Mouse (Mus musculus): ENCODE measurements at regions not wholly inside any gene's neighbourhood (a gene's known extent, or its start where the extent isn't known, plus 50 kb on each side); places are given as distances from the start of the nearest gene placed in this dataset.

- in situ Hi-C loops (cut with MboI, MseI) = no loop called here
Measured at GRCm38 (mm10) chr1:137571905-137572865, 603.3 kb downstream of the Ptprc start.

GRCm38 (mm10) chr1:137571190-137571904 lies 604.2 kb downstream of the Ptprc start:
- in situ Hi-C loops (cut with MboI, MseI) = no loop called here

- in situ Hi-C loops (cut with MboI, MseI) = no loop called here
Measured at GRCm38 (mm10) chr1:137567526-137567925, 607.3 kb upstream of the Nr5a2 start.

- in situ Hi-C loops (cut with MboI, MseI) = no loop called here
Measured at GRCm38 (mm10) chr1:137565573-137566048, 605.4 kb upstream of the Nr5a2 start.

- in situ Hi-C loops (cut with MboI, MseI) = no loop called here
Measured at GRCm38 (mm10) chr1:137561686-137562085, 601.4 kb upstream of the Nr5a2 start.

GRCm38 (mm10) chr1:137560389-137561268 lies 600.4 kb upstream of the Nr5a2 start:
- in situ Hi-C loops (cut with MboI, MseI) = no loop called here

GRCm38 (mm10) chr1:137549659-137550058 lies 589.4 kb upstream of the Nr5a2 start:
- in situ Hi-C loops (cut with MboI, MseI) = loop anchor here (10.0 kb wide), 1 partner anchor 425 kb away; no protein-coding TSS in a partner anchor

- in situ Hi-C loops (cut with MboI, MseI) = no loop called here
Measured at GRCm38 (mm10) chr1:137545666-137546065, 585.4 kb upstream of the Nr5a2 start.

- in situ Hi-C loops (cut with MboI, MseI) = no loop called here
Measured at GRCm38 (mm10) chr1:137543828-137544227, 583.6 kb upstream of the Nr5a2 start.

GRCm38 (mm10) chr1:137541453-137541852 lies 581.2 kb upstream of the Nr5a2 start:
- in situ Hi-C loops (cut with MboI, MseI) = no loop called here

GRCm38 (mm10) chr1:137539424-137540116 lies 579.3 kb upstream of the Nr5a2 start:
- in situ Hi-C loops (cut with MboI, MseI) = no loop called here

- in situ Hi-C loops (cut with MboI, MseI) = no loop called here
Measured at GRCm38 (mm10) chr1:137514750-137515149, 554.5 kb upstream of the Nr5a2 start.

- in situ Hi-C loops (cut with MboI, MseI) = no loop called here
Measured at GRCm38 (mm10) chr1:137503704-137504422, 543.6 kb upstream of the Nr5a2 start.

GRCm38 (mm10) chr1:137488226-137488625 lies 528.0 kb upstream of the Nr5a2 start:
- in situ Hi-C loops (cut with MboI, MseI) = no loop called here

GRCm38 (mm10) chr1:137478459-137478858 lies 518.2 kb upstream of the Nr5a2 start:
- in situ Hi-C loops (cut with MboI, MseI) = no loop called here

GRCm38 (mm10) chr1:137477239-137477638 lies 517.0 kb upstream of the Nr5a2 start:
- in situ Hi-C loops (cut with MboI, MseI) = no loop called here

- in situ Hi-C loops (cut with MboI, MseI) = no loop called here
Measured at GRCm38 (mm10) chr1:137474858-137475257, 514.6 kb upstream of the Nr5a2 start.

GRCm38 (mm10) chr1:137473800-137474685 lies 513.8 kb upstream of the Nr5a2 start:
- in situ Hi-C loops (cut with MboI, MseI) = no loop called here

- in situ Hi-C loops (cut with MboI, MseI) = no loop called here
Measured at GRCm38 (mm10) chr1:137464971-137465370, 504.7 kb upstream of the Nr5a2 start.
